15 mouse cellular contexts compared by ENCODE assay signal in the genomic region with DNA sequence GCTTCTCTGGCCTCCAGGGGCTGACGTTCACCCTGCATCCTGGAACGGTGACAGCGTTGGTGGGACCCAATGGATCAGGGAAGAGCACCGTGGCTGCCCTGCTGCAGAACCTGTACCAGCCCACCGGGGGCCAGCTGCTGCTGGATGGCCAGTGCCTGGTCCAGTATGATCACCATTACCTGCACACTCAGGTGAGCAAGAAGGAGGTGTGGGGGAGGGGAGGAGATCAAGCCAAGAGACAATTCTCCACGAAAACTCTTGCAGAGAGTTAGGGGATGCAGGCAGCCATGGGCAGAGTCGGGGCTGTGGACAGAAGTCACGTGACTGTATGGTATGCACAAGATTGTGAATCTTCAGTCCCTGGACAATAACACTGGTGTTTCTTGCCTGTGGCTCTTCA. TPM values are rescaled to one million over a fixed set of nuclear protein-coding genes. Genes with fewer than 3 reads are reported as not detected.
"Had no signal": no experiment of that assay in that cellular context is flagged by ENCODE, and none has a peak within 500 bp of the region (broad histone marks: within the 10 kb centered on the region; RNA-seq: fewer than 3 reads in every experiment).

No protein-coding gene starts in this region.

- H3K36me3 ChIP-seq: neural tube, embryonic 13.5 days; neural tube, embryonic 15.5 days; stomach, embryonic 15.5 days had no signal

- H3K4me3 ChIP-seq: neural tube, embryonic 13.5 days; neural tube, embryonic 15.5 days; stomach, embryonic 15.5 days had no signal

- H3K9me3 ChIP-seq: neural tube, embryonic 13.5 days; neural tube, embryonic 15.5 days; stomach, embryonic 15.5 days had no signal

- DNase-seq: retina, postnatal 1 day; right cerebral cortex, adult 18-20 months; right cerebral cortex, postnatal 14 days; right cerebral cortex, postnatal 25 days; right cerebral cortex, postnatal 4 days; spleen, adult 18-20 months; thymus, adult 18-20 months; thymus, adult 2 months; thymus, postnatal 14 days; thymus, postnatal 25 days; thymus, postnatal 36 days had no signal

- H3K27ac ChIP-seq: neural tube, embryonic 13.5 days; neural tube, embryonic 15.5 days; stomach, embryonic 15.5 days; stomach, postnatal 0 days had no signal

RNA-seq across cellular contexts. Expression of gene H2-DMb1, which starts 40.6 kb away (rescaled TPM):
- polyA plus RNA-seq: neural tube, embryonic 13.5 days had no signal
